ENCODE assay signal across 18 mouse cellular contexts in genomic region chr12:57178818-57179217, GRCm38 (mm10). TPM values are rescaled to one million over a fixed set of nuclear protein-coding genes. Genes with fewer than 3 reads are reported as not detected.
DNase-seq lines count a peak whose midpoint lies in the region.
"Had no signal": no experiment of that assay in that cellular context is flagged by ENCODE, and none has a peak within 500 bp of the region (broad histone marks: within the 10 kb centered on the region; RNA-seq: fewer than 3 reads in every experiment).

No protein-coding gene starts in this region.

- intact Hi-C loops in heart, postnatal 25 days (cut with DNase I) = no loop called here

- peak; percentile 18 for DNase-seq in adrenal gland, postnatal 14 days
- DNase-seq in adrenal gland, adult 8-10 months = no peak
- DNase-seq in heart, adult 8-10 months (ENCODE audit: low spot score) = peak; percentile 4
- DNase-seq in heart, postnatal 25 days (ENCODE audit: low spot score) = no peak
- peak; percentile 46 for DNase-seq in fat pad, adult 2 months (ENCODE audit: extremely low read depth, low read depth, low spot score)
- DNase-seq in lung, postnatal 25 days (ENCODE audit: low spot score) = peak; percentile 62
- no peak for DNase-seq in kidney, postnatal 10 days
- no peak for DNase-seq in neural tube, embryonic 10.5 days (ENCODE audit: extremely low spot score, low spot score)
- DNase-seq: adrenal gland, postnatal 25 days; cerebellum, adult 11-12 months; cerebellum, postnatal 10 days; kidney, adult 8-10 months; layer of hippocampus, postnatal 36 days; left cerebral cortex, postnatal 4 days; liver, postnatal 0 days; right cerebral cortex, postnatal 4 days; thymus, adult 2 months; thymus, postnatal 36 days had no signal

RNA-seq across cellular contexts. Expression of gene Slc25a21, which starts 18.5 kb away (rescaled TPM):
- total RNA-seq in adrenal gland, postnatal 14 days (2021) = 0.98 and 2.1 TPM in 2 replicates
- total RNA-seq in adrenal gland, adult 8-10 months (2022) = under 1 TPM; 0.42 to 0.65 (median 0.63) TPM
- under 1 TPM; 0.20 to 0.72 (median 0.58) TPM for total RNA-seq in heart, adult 8-10 months (2022)
- under 1 TPM; 0.08 to 0.42 TPM for total RNA-seq in heart, postnatal 25 days (2021)

RNA-seq across cellular contexts. Expression of gene Prps1l3, which starts 51.4 kb away (rescaled TPM):
- 33.2 and 38.6 TPM in 2 replicates for total RNA-seq in adrenal gland, postnatal 14 days (2021)
- total RNA-seq in adrenal gland, adult 8-10 months (2022) = 10 to 100 TPM; 34.9 to 43.1 (median 37.5) TPM
- 10 to 100 TPM; 16.0 to 19.4 (median 18.2) TPM for total RNA-seq in heart, adult 8-10 months (2022)
- total RNA-seq in heart, postnatal 25 days (2021) = 10 to 100 TPM; 16.0 to 18.1 TPM

RNA-seq across cellular contexts. Expression of gene Mipol1, which starts 51.4 kb away (rescaled TPM):
- 10.0 and 11.1 TPM in 2 replicates for total RNA-seq in adrenal gland, postnatal 14 days (2021)
- 10 to 100 TPM; 10.3 to 16.0 (median 13.5) TPM for total RNA-seq in adrenal gland, adult 8-10 months (2022)
- 1 to 10 TPM; 2.9 to 6.3 (median 4.0) TPM for total RNA-seq in heart, adult 8-10 months (2022)
- total RNA-seq in heart, postnatal 25 days (2021) = 1 to 10 TPM; 4.0 to 4.4 TPM

Comparison
In these comparisons a context has a peak if more than half of its experiments do, and no peak if none do; other contexts are left out.
1. DNase-seq: peak in adrenal gland, postnatal 14 days (single experiment), heart, adult 8-10 months (single experiment), fat pad, adult 2 months (single experiment) and lung, postnatal 25 days (single experiment); none in adrenal gland, adult 8-10 months (single experiment), heart, postnatal 25 days (single experiment), kidney, postnatal 10 days (single experiment) and neural tube, embryonic 10.5 days (single experiment).